Comparison of ENCODE assay signal across 8 mouse cellular contexts in the genomic region with DNA sequence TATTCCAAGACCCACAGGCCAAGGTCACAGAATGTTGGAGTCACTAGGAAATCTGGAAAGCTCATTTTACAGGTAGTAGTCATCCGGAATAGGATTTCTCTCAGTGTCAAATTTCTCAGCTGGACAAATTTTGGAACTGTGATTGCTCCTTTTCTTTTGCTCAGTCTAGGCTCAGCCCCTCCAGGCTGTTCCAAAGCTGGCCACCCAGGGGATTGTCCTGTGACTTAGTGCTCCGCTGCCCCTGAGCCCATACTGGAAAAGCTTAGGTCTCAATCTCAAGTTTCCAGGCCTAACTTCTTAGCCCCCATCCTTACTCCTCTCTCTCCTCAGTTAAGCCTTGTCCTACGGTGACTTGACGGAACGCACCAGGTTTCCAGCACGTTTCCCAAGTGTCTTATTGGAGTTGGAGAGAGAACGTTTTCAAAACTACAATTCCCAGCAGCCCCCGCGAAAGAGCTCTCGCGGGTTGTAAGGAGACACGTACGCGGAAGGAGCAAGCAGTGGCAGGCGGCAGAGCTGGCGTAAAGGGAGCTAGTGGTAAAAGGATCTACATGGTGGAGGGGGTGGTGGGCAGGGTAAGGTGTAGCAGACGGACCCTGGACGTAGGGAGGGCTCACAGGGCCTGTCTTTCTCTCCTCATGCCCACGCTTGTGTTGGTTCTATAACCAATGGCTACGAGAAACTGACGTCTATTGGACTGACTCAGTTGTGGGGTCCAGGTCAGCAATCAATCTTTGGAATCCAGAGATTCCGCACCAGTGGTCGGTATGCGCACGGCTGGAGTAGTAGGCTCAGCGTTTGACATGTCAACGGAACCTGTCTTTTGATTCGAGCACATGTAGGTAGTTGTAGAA. TPM values are rescaled to one million over a fixed set of nuclear protein-coding genes. Genes with fewer than 3 reads are reported as not detected.
DNase-seq lines count a peak whose midpoint lies in the region; ATAC-seq and TF ChIP-seq lines count a peak whose summit lies in the region.

A gene (plus strand): TSS at position 456 of the 854 bp plus-strand sequence.

- TF ChIP-seq POLR2A in bone marrow, adult 2 months (IDR thresholded peaks at IDR 0.05; ENCODE audit: borderline replicate concordance, control insufficient read depth, low read depth, low read length), result peak; percentile 82; the same call in 1 of the 2 replicates

- H3K36me3 ChIP-seq in embryonic facial prominence, embryonic 15.5 days, result peaks cover 7% of the 10 kb centered on the region; the same call in 1 of the 2 replicates
- H3K36me3 ChIP-seq in heart, embryonic 10.5 days, result peaks cover 29% of the 10 kb centered on the region
- H3K36me3 ChIP-seq in kidney, embryonic 14.5 days (ENCODE audit: control insufficient read depth, insufficient read depth, low read length), result no peaks in the 10 kb centered on the region
- peaks cover 15% of the 10 kb centered on the region for H3K36me3 ChIP-seq in limb, embryonic 15.5 days
- H3K36me3 ChIP-seq in midbrain, postnatal 0 days (ENCODE audit: insufficient read depth, low read length), result peaks cover 8% of the 10 kb centered on the region; the same call in 1 of the 2 replicates

- H3K4me2 ChIP-seq in embryonic facial prominence, embryonic 15.5 days (replicated peaks), result peak within 1 kb of the TSS; percentile 70
- peak within 1 kb of the TSS; percentile 78 for H3K4me2 ChIP-seq in kidney, embryonic 14.5 days (replicated peaks; ENCODE audit: low read depth, low read length)
- H3K4me2 ChIP-seq in limb, embryonic 15.5 days, result peak within 1 kb of the TSS; percentile 56
- H3K4me2 ChIP-seq in midbrain, postnatal 0 days (ENCODE audit: low read depth, low read length, poor library complexity, severe bottlenecking), result peak within 1 kb of the TSS; percentile 58

- no peak within 1 kb of the TSS for H3K27ac ChIP-seq in bone marrow, adult 2 months (ENCODE audit: control insufficient read depth, insufficient read depth, low read depth, low read length, poor library complexity)
- peak within 1 kb of the TSS; percentile 71 for H3K27ac ChIP-seq in embryonic facial prominence, embryonic 15.5 days (replicated peaks)
- H3K27ac ChIP-seq in heart, embryonic 10.5 days, result peak within 1 kb of the TSS; percentile 86
- peak within 1 kb of the TSS; percentile 47 for H3K27ac ChIP-seq in kidney, embryonic 14.5 days (ENCODE audit: low read depth, low read length)
- H3K27ac ChIP-seq in limb, embryonic 15.5 days, result peak within 1 kb of the TSS; percentile 84
- peak within 1 kb of the TSS; percentile 73 for H3K27ac ChIP-seq in midbrain, postnatal 0 days (ENCODE audit: low read depth, low read length)

- WGBS in bone marrow, adult 2 months, result 6% methylated on average over 28 of the region's 28 CpGs
- 4% methylated on average over 28 of the region's 28 CpGs for WGBS in embryonic facial prominence, embryonic 15.5 days
- 6% methylated on average over 28 of the region's 28 CpGs for WGBS in heart, embryonic 10.5 days
- WGBS in kidney, embryonic 14.5 days, result 4% methylated on average over 28 of the region's 28 CpGs
- WGBS in limb, embryonic 15.5 days, result 3% methylated on average over 28 of the region's 28 CpGs
- whole genome bisulfite sequencing in midbrain, postnatal 0 days, result 4% methylated on average over 28 of the region's 28 CpGs

- no peak for TF ChIP-seq CTCF in bone marrow, adult 2 months (IDR thresholded peaks at IDR 0.05; ENCODE audit: control insufficient read depth, insufficient read depth, low read length)
- TF ChIP-seq CTCF in midbrain, postnatal 0 days (IDR thresholded peaks at IDR 0.05), result no peak

- H3K9me3 ChIP-seq in embryonic facial prominence, embryonic 15.5 days (replicated peaks), result no peaks in the 10 kb centered on the region
- H3K9me3 ChIP-seq in heart, embryonic 10.5 days, result no peaks in the 10 kb centered on the region
- H3K9me3 ChIP-seq in kidney, embryonic 14.5 days (ENCODE audit: control insufficient read depth, low read length), result no peaks in the 10 kb centered on the region
- H3K9me3 ChIP-seq in limb, embryonic 15.5 days, result no peaks in the 10 kb centered on the region
- H3K9me3 ChIP-seq in midbrain, postnatal 0 days (ENCODE audit: low read length), result no peaks in the 10 kb centered on the region

- peak; percentile 78 for ATAC-seq in embryonic facial prominence, embryonic 15.5 days (ENCODE audit: insufficient number of reproducible peaks, low FRiP score, low TSS enrichment, low read depth)
- ATAC-seq in kidney, embryonic 14.5 days (ENCODE audit: low FRiP score, low TSS enrichment), result peak; percentile 70
- peak; percentile 86 for ATAC-seq in limb, embryonic 15.5 days (ENCODE audit: insufficient number of reproducible peaks, low FRiP score, low TSS enrichment, low read depth)
- peak; percentile 70; the same call in 1 of the 2 replicates for ATAC-seq in midbrain, postnatal 0 days (ENCODE audit: low FRiP score)

- peak; percentile 69 to 72 for DNase-seq in B cell, adult 2 months
- peak; percentile 96 for DNase-seq in heart, embryonic 10.5 days (ENCODE audit: low spot score)
- peak; percentile 92 for DNase-seq in midbrain, postnatal 0 days (ENCODE audit: low spot score)
- peak; percentile 57 to 81 for DNase-seq in spleen, postnatal 4 days (ENCODE audit: low spot score in 2 of 2)

- H3K9ac ChIP-seq in embryonic facial prominence, embryonic 15.5 days, result peak within 1 kb of the TSS; percentile 49
- H3K9ac ChIP-seq in kidney, embryonic 14.5 days (ENCODE audit: low read depth, low read length), result peak within 1 kb of the TSS; percentile 69
- peak within 1 kb of the TSS; percentile 62 for H3K9ac ChIP-seq in limb, embryonic 15.5 days
- H3K9ac ChIP-seq in midbrain, postnatal 0 days (replicated peaks; ENCODE audit: low read length, poor library complexity, severe bottlenecking), result peak within 1 kb of the TSS; percentile 72

- no peaks in the 10 kb centered on the region for H3K27me3 ChIP-seq in embryonic facial prominence, embryonic 15.5 days
- no peaks in the 10 kb centered on the region for H3K27me3 ChIP-seq in heart, embryonic 10.5 days (ENCODE audit: insufficient read depth, poor library complexity, severe bottlenecking)
- H3K27me3 ChIP-seq in kidney, embryonic 14.5 days (ENCODE audit: control insufficient read depth, insufficient read depth, low read length), result no peaks in the 10 kb centered on the region
- H3K27me3 ChIP-seq in limb, embryonic 15.5 days, result peaks cover 10% of the 10 kb centered on the region; the same call in 1 of the 2 replicates
- no peaks in the 10 kb centered on the region for H3K27me3 ChIP-seq in midbrain, postnatal 0 days (ENCODE audit: insufficient read depth, low read length)

- H3K4me1 ChIP-seq in bone marrow, adult 2 months (ENCODE audit: control insufficient read depth, insufficient read depth, low read length), result peaks cover 2% of the 10 kb centered on the region; the same call in 1 of the 2 replicates
- peaks cover 17% of the 10 kb centered on the region for H3K4me1 ChIP-seq in embryonic facial prominence, embryonic 15.5 days
- H3K4me1 ChIP-seq in heart, embryonic 10.5 days, result peaks cover 48% of the 10 kb centered on the region
- H3K4me1 ChIP-seq in kidney, embryonic 14.5 days (ENCODE audit: control insufficient read depth, insufficient read depth, low read length), result peaks cover 11% of the 10 kb centered on the region; the same call in 1 of the 2 replicates
- H3K4me1 ChIP-seq in limb, embryonic 15.5 days, result peaks cover 20% of the 10 kb centered on the region
- H3K4me1 ChIP-seq in midbrain, postnatal 0 days (ENCODE audit: insufficient read depth, low read length), result peaks cover 7% of the 10 kb centered on the region; the same call in 1 of the 2 replicates

- H3K4me3 ChIP-seq in bone marrow, adult 2 months (replicated peaks; ENCODE audit: control insufficient read depth, low read depth, low read length), result peak within 1 kb of the TSS; percentile 82
- peak within 1 kb of the TSS; percentile 67 for H3K4me3 ChIP-seq in embryonic facial prominence, embryonic 15.5 days (replicated peaks)
- H3K4me3 ChIP-seq in heart, embryonic 10.5 days, result peak within 1 kb of the TSS; percentile 63
- H3K4me3 ChIP-seq in kidney, embryonic 14.5 days (ENCODE audit: low read length), result peak within 1 kb of the TSS; percentile 67
- H3K4me3 ChIP-seq in limb, embryonic 15.5 days, result peak within 1 kb of the TSS; percentile 64
- H3K4me3 ChIP-seq in midbrain, postnatal 0 days (ENCODE audit: low read depth, low read length), result peak within 1 kb of the TSS; percentile 52

RNA-seq across cellular contexts. Expression of the gene that starts here (rescaled TPM):
- 21.8 and 53.9 TPM in 2 replicates for polyA plus RNA-seq in bone marrow, adult 2 months (2011; ENCODE audit: insufficient read depth, insufficient read length, low replicate concordance, missing spikeins)
- 103 and 104 TPM in 2 replicates for polyA plus RNA-seq in embryonic facial prominence, embryonic 15.5 days (2015; fragmentation: Nextera tagmentation; extraction: Ambion mirVana)
- polyA plus RNA-seq in heart, embryonic 10.5 days (2016; fragmentation: Nextera tagmentation; extraction: Ambion mirVana), result 73.4 and 75.4 TPM in 2 replicates
- 65.2 and 67.6 TPM in 2 replicates for polyA plus RNA-seq in kidney, embryonic 14.5 days (2014; fragmentation: Nextera tagmentation; extraction: Ambion mirVana)
- 94.6 and 97.0 TPM in 2 replicates for polyA plus RNA-seq in limb, embryonic 15.5 days (2015; fragmentation: Nextera tagmentation; extraction: Ambion mirVana)
- total RNA-seq in midbrain, postnatal 0 days (2014; rRNA removed), result 77.1 and 94.9 TPM in 2 replicates
- 67.4 and 76.1 TPM in 2 replicates for polyA plus RNA-seq in midbrain, postnatal 0 days (2015; fragmentation: Nextera tagmentation; extraction: Ambion mirVana)
